Mouse (Mus musculus) heart, embryonic 12.5 days (tissue): ENCODE results near the gene Akt2. TPM values are rescaled to one million over a fixed set of nuclear protein-coding genes. Genes with fewer than 3 reads are reported as not detected.

Source experiments
- ATAC-seq: fragments of 200-750 bp; cut with Nextera tagmentation; 2 replicates; pipeline ENCODE4 v1.8.0; 2017; ENCODE audit warnings: moderate TSS enrichment, moderate library complexity; ENCODE audit not compliant: insufficient number of reproducible peaks, low FRiP score
- H3K27ac ChIP-seq: fragments of 300-500 bp; sonication (generic); 2 replicates; pipeline ENCODE4 v1.5.1; 2016; ENCODE audit warnings: mild to moderate bottlenecking, moderate library complexity; ENCODE audit not compliant: poor library complexity, severe bottlenecking
- H3K27me3 ChIP-seq: fragments of 300-500 bp; sonication (generic); replicated peaks from 2 replicates; pipeline ENCODE4 v1.6.1; 2016; ENCODE audit warnings: mild to moderate bottlenecking, moderate library complexity
- H3K36me3 ChIP-seq: fragments of 300-500 bp; sonication (generic); 2 replicates; pipeline ENCODE4 v1.6.1; 2016; ENCODE audit warnings: mild to moderate bottlenecking, moderate library complexity
- H3K4me1 ChIP-seq: fragments of 300-500 bp; sonication (generic); replicated peaks from 2 replicates; pipeline ENCODE4 v1.6.1; 2016; ENCODE audit warnings: mild to moderate bottlenecking
- H3K4me2 ChIP-seq: fragments of 300-500 bp; sonication (generic); 2 replicates; pipeline ENCODE4 v1.6.1; 2016; ENCODE audit warnings: mild to moderate bottlenecking, moderate library complexity
- H3K4me3 ChIP-seq: fragments of 300-500 bp; sonication (generic); 2 replicates; pipeline ENCODE4 v1.5.1; 2016; ENCODE audit warnings: mild to moderate bottlenecking
- H3K9ac ChIP-seq: fragments of 300-500 bp; sonication (generic); 2 replicates; pipeline ENCODE4 v1.6.1; 2016; ENCODE audit warnings: mild to moderate bottlenecking, moderate library complexity
- H3K9me3 ChIP-seq: fragments of 300-500 bp; sonication (generic); replicated peaks from 2 replicates; pipeline ENCODE4 v1.6.1; 2016; ENCODE audit warnings: mild to moderate bottlenecking, moderate library complexity
- WGBS: fragments of 180-500 bp; shearing (Covaris S2); methylation state at CpG from one replicate; pipeline ENCODE4 v1.1.7; 2016; 5-methylcytosine and 5-hydroxymethylcytosine counted together
- polyA plus RNA-seq: library from polyadenylated mRNA; unstranded; fragments of >200 nt; fragmentation: Nextera tagmentation; extraction: Ambion mirVana; gene quantifications from 2 replicates; pipeline ENCODE4 v1.2.1, GENCODE M21; 2016

Akt2 gene
- polyA plus RNA-seq, 1 experiment from 2014 or later, result 85.0 TPM

DNA sequence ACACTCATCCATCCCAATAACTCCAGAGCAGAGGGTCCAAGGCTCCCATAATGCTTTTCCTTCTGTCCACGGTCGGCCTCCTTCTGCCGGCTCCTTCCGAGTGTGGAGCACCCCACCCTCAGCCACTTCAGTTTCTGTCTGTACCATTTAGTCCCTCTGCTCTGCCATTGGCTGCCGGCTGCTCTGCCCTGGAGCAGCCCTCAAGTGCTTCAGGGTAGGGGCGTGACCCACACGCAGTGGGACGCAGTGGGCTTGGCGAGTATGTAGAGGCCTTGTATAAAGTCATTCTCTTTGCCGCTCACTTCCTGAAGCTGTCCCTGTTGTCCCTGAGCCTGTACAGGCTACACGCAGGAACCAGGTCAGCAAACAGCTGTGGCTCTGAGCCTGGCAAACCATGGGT is 58.4 kb downstream of the Akt2 start:
- Histone ChIP-seq H3K4me3 (no peak overlapping the region), H3K36me3 (no peaks in the 10 kb centered on the region), H3K4me2 (no peak overlapping the region), H3K9me3 (no peaks in the 10 kb centered on the region), H3K9ac (no peak overlapping the region), H3K27me3 (peaks cover 43% of the 10 kb centered on the region), H3K4me1 (peaks cover 5% of the 10 kb centered on the region), H3K27ac (no peak overlapping the region)
- WGBS, result 77% methylated on average over 11 of the region's 11 CpGs
- ATAC-seq, result no peak

DNA sequence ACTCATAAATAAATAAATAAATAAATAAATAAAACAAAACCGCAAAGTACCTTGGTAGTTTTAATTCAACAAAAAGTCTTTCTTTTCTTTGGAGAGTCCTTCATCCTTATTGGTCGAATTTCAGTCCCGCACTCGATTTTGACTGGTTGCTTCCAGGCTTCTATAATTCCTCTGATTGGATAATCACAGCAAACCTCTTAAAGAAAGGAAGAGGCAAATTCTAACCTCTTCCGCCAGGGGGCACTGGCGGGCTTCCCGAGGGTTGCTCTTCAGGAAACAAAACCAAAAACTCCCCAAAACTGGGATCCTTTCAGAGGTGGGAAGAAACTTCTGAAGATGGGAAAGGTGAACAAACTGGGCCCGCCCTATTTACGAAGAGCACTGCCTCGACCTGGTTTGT is 59.6 kb downstream of the Akt2 start:
- Histone ChIP-seq H3K9me3 (no peaks in the 10 kb centered on the region), H3K36me3 (no peaks in the 10 kb centered on the region), H3K4me1 (peaks cover 5% of the 10 kb centered on the region), H3K4me2 (peak overlapping the region; percentile 15; the same call in 1 of the 2 replicates), H3K27ac (no peak overlapping the region), H3K4me3 (no peak overlapping the region), H3K27me3 (peaks cover 56% of the 10 kb centered on the region), H3K9ac (no peak overlapping the region)
- no peak for ATAC-seq
- 3% methylated on average over 10 of the region's 10 CpGs for WGBS

DNA sequence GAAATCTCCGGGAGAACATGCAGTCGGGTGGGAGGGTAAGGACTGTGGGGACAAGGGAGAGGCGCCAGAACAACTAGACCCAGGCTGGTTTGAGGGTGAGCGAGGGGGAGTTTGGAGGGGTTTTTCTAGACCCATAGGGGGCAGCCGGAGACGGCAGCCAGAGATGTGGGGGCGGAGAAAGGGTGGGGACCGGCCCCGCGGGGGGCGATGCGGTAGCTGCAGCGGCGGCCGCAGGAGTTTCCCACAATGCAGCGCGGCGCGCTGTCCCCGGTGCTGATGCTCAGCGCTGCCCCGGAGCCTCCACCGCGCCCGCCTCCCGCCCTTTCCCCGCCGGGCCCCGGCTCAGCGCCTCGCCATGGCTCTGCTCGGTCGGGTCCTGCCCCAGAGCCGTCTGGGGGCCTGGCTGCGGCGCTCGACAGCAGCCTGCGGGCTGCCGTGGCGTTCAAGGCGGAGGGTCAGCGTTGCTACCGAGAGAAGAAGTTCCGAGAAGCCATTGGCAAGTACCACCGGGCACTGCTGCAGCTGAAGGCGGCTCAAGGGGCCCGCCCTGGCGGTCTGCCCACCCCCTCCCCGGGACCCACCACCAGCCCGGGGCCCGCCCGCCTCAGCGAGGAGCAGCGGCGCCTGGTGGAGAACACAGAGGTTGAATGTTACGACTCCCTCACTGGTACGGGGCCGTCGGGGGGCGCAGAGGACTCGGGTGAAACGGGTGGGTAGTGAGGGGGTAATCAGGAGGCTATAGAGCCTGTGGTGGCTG is 62.5 kb downstream of the Akt2 start, which contains the start of gene Ttc9b:
TSS of gene Ttc9b (plus strand) at position 235 of the 757 bp plus-strand sequence.
- Histone ChIP-seq H3K4me1 (peaks cover 8% of the 10 kb centered on the region), H3K27ac (no peak within 1 kb of the TSS), H3K36me3 (peaks cover 7% of the 10 kb centered on the region; the same call in 1 of the 2 replicates), H3K27me3 (peaks cover 85% of the 10 kb centered on the region), H3K4me3 (peak within 1 kb of the TSS; percentile 30), H3K9me3 (no peaks in the 10 kb centered on the region), H3K9ac (no peak within 1 kb of the TSS), H3K4me2 (peak within 1 kb of the TSS; percentile 60)
- 7% methylated on average over 51 of the region's 62 CpGs for WGBS
- ATAC-seq, result 0 out of 2 replicates have a peak, but pooled peaks have one; percentile 19

DNA sequence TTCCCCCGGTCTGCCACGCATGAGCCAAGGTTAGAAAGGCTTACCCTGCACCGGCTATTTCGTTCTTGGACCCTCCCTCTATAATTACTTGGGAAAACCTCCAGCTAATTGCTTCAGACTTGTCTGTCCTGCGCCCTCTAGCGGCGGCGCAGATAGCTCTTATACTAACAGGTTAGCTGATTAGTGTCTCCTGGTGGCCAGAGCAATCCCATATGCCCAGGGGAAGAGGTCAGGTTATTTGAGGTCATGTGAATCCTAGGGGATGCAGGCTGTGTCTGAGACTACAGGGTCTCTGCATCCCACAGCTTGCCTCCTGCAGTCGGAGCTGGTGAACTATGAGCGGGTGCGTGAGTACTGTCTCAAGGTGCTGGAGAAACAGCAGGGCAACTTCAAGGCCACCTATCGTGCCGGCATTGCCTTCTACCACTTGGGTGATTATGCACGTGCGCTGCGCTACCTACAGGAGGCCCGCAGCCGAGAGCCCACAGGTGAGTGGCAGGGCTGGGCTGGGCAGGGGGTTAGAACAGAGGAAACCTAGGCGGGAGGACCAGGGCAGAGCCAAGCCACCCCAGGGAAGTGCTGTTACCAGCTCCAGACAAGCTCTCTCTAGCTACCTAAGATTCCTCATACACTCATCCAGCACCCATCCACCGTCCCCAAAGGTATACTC is 63.4 kb downstream of the Akt2 start:
- Histone ChIP-seq H3K27ac (no peak overlapping the region), H3K36me3 (peaks cover 7% of the 10 kb centered on the region; the same call in 1 of the 2 replicates), H3K4me3 (no peak overlapping the region; the same call in 1 of the 2 replicates), H3K4me2 (no peak overlapping the region), H3K9me3 (no peaks in the 10 kb centered on the region), H3K27me3 (peaks cover 91% of the 10 kb centered on the region), H3K4me1 (peaks cover 11% of the 10 kb centered on the region), H3K9ac (no peak overlapping the region)
- WGBS, result 57% methylated on average over 20 of the region's 20 CpGs
- no peak for ATAC-seq

DNA sequence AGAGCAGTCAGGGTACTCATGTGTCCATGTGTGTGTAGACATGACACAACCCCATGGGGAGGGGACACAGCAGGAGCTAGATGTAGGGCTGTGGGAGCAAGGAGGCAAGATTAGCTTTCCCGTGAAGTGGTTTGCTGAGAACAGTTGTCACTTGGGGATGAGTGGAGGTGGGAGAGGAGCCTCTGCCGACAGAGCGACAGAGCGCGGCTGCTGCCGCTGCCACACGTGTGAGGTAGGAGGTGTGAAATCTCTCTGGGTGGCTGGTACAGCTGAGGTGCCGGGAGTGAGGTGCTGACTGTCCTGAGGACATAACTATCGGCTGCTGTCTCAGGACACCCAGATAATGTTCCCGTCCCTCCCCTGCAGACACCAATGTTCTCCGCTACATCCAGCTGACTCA is 64.2 kb downstream of the Akt2 start:
- peaks cover 93% of the 10 kb centered on the region for H3K27me3 ChIP-seq
- no peak overlapping the region for H3K4me2 ChIP-seq
- no peak overlapping the region for H3K27ac ChIP-seq
- no peak for ATAC-seq
- H3K9me3 ChIP-seq, result no peaks in the 10 kb centered on the region
- H3K4me3 ChIP-seq, result no peak overlapping the region
- WGBS, result 18% methylated on average over 11 of the region's 11 CpGs
- peaks cover 7% of the 10 kb centered on the region; the same call in 1 of the 2 replicates for H3K36me3 ChIP-seq
- peaks cover 11% of the 10 kb centered on the region for H3K4me1 ChIP-seq
- no peak overlapping the region for H3K9ac ChIP-seq

DNA sequence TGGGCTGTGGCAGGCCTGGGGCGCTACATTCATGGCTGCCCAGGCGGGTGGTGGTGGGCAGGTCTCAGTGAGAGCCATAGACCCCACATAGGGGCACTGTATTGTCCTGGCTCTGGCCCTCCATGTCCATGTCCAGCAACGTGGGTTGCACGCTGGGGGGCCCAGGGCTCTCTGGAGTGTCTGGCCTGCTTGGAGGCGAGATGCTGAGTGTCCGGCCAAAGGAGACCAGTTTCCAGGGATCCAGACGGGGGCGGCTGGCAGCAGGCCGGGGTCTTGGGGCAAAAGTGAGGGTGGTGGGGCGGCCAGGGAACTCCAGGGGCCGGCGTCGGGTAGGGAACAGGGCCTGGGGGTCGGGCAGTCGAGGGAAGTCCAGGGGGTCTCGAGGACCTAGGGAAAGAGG is 65.2 kb downstream of the Akt2 start:
- Histone ChIP-seq H3K27ac (no peak overlapping the region), H3K9me3 (no peaks in the 10 kb centered on the region), H3K4me3 (no peak overlapping the region), H3K9ac (no peak overlapping the region), H3K4me1 (peaks cover 11% of the 10 kb centered on the region), H3K27me3 (peaks cover 98% of the 10 kb centered on the region), H3K36me3 (peaks cover 13% of the 10 kb centered on the region; the same call in 1 of the 2 replicates), H3K4me2 (no peak overlapping the region)
- 85% methylated on average over 16 of the region's 16 CpGs for WGBS
- no peak for ATAC-seq

DNA sequence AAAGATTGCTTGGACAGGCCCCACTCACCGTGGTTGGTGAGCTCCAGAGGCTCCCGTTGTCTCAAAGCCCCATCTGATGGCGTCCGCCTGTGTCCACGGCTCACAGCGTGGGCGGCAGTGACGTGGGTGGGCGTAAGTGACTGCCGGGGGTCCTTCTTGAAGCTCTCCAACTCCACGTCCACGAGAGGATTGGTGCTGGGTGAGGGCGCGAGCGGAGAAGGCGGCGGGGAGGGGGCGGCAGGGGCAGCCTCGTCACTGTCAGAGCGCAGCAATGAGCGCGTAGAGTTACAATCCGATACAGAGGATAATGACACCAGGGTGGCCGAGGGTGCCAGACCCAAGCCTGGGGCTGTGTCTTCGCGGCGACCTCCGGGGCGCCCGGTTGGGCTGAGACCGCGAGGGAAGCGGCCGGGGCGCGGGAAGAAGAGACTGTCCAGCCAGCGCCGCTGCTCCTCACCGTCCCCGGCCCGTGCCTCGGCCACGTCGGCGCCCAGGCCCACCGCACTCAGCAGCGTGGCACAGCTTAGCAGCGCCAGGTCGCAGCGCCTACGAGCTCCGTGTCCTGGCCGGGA is 66.6 kb downstream of the Akt2 start:
- Histone ChIP-seq H3K27ac (no peak overlapping the region), H3K9ac (no peak overlapping the region), H3K9me3 (no peaks in the 10 kb centered on the region), H3K27me3 (peaks cover 97% of the 10 kb centered on the region), H3K4me2 (peak overlapping the region; percentile 32), H3K4me3 (no peak overlapping the region), H3K4me1 (peaks cover 11% of the 10 kb centered on the region), H3K36me3 (peaks cover 17% of the 10 kb centered on the region; the same call in 1 of the 2 replicates)
- 13% methylated on average over 52 of the region's 53 CpGs for WGBS
- no peak for ATAC-seq

DNA sequence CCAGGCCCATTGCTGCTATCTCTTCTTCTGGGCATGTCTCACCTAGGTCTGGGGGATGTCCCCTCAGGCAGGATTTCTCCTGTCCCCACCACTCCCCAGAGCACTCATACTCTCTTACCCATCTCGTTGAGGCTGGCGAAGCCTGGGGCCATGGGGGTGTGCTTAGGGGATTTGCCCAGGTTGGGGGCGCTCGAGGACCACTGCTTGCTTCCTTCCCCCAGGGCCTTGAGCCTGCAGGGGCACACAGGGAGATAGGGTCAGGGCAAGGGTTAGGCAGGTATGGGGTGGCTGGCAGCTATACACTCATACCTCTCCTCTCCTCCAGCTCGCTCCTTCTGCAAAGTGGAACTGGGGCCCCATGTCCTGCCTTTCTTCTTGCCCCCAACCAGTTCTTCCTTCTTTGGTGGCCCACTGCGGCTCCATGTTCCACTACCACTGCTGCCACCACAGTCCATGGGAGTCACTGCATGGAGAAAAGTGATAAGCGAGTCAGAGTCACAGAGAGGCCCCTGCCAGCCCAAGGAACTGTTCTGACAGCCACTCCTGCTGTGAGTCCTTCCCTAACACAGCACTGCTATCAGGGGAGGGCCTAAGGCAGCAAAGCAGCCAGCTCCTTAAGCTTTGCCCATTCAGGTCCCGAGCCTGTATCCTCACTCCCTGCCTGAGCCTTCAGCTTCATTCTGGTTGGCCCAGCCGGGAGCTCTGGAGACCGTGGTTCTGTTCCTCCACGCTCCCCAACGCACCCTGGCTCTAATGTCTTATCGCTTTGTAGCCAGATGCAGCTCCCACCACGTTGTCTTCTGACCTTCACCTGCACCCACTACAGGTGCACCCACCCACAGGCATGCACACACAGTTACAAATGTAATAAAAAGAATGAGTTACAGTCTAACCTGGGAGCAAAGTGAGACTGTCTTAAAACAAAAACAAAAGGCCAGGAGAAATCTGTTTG is 67.6 kb downstream of the Akt2 start:
- no peak for ATAC-seq
- Histone ChIP-seq H3K27me3 (peaks cover 92% of the 10 kb centered on the region), H3K27ac (no peak overlapping the region), H3K9me3 (no peaks in the 10 kb centered on the region), H3K36me3 (peaks cover 18% of the 10 kb centered on the region; the same call in 1 of the 2 replicates), H3K4me3 (no peak overlapping the region), H3K9ac (no peak overlapping the region), H3K4me2 (no peak overlapping the region), H3K4me1 (peaks cover 9% of the 10 kb centered on the region)
- 36% methylated on average over 14 of the region's 14 CpGs for WGBS

DNA sequence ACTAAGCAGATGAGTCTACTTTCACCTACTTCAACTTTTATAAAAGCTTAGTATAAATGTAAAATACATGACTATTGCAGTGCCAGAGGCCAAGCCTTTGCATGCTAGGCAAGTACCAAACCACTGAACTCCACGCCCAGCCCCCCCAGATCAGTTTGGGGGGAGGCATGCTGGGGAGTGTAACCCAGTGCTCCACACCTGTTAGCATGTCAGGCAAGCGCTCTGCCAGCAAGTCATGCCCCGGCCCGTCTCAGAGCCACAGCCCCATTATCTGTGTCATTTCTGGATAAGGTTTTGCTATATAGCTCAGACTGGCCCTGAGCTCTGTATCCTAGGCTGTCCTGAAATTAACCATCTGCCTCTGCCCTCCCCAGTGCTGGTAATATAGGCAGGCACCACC is 70.7 kb downstream of the Akt2 start:
- Histone ChIP-seq H3K9me3 (no peaks in the 10 kb centered on the region), H3K27ac (no peak overlapping the region), H3K9ac (no peak overlapping the region), H3K4me3 (no peak overlapping the region), H3K36me3 (peaks cover 18% of the 10 kb centered on the region; the same call in 1 of the 2 replicates), H3K4me2 (no peak overlapping the region), H3K27me3 (peaks cover 85% of the 10 kb centered on the region), H3K4me1 (peaks cover 6% of the 10 kb centered on the region; the same call in 1 of the 2 replicates)
- ATAC-seq, result no peak
- 78% methylated on average over 4 of the region's 4 CpGs for WGBS

DNA sequence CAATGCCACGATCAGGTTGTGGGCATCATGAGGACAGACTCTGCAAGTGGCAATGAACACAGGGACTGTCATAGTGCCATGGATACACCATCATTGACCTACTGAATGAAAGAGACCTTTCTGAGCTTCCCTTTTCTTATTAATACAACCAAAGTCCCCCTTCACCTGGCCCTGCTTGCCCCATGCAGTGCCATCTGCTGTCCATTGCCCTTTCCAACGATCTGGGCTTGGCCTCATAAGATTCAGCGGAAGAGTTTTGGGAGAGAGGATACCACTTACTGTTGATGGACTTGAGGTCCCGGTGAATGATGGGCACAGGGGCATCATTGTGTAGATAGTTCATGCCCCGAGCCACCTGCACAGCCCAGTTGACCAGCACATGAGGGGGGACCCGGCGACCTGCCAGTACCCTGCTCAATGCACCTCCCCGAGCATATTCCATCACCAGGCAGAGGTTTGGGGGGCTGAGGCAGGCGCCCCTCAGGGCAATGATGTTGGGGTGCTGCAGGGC is 81.8 kb downstream of the Akt2 start:
- no peak for ATAC-seq
- H3K4me1 ChIP-seq, result peaks cover 15% of the 10 kb centered on the region
- peaks cover 15% of the 10 kb centered on the region for H3K36me3 ChIP-seq
- H3K9me3 ChIP-seq, result no peaks in the 10 kb centered on the region
- 57% methylated on average over 9 of the region's 9 CpGs for WGBS
- H3K27ac ChIP-seq, result no peak overlapping the region
- H3K27me3 ChIP-seq, result no peaks in the 10 kb centered on the region
- H3K4me2 ChIP-seq, result peak overlapping the region; percentile 100
- peak overlapping the region; percentile 94 for H3K9ac ChIP-seq
- H3K4me3 ChIP-seq, result peak overlapping the region; percentile 79
